Mouse (Mus musculus): ENCODE measurements around the gene Anks1.

DNA sequence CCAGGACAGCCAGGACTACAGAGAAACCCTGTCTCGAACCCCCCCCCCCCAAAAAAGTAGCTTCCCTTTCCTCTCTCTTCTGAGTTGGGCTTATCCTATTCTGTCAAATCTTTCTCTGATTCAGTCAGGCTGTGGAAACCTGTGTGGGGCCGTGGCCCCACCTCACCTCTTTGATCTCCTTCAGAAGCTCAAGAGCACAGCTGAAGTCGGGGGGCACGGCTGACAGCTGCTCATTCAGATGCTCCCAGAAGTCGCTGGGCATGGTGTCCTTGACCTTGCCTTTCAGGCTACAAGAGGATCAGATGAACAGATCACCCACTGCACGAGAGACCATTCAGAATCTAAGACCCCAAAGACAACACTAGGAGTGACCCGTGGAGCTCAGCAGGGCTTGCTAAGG, 165.4 kb downstream of the Anks1 start:
- TF ChIP-seq GATA1 (IDR thresholded peaks at IDR 0.05; ENCODE audit: borderline replicate concordance, low read length) (no peak), FLI1 (IDR thresholded peaks at IDR 0.05; ENCODE audit: low read length) (no peak)

Measured in megakaryocyte, embryonic 14.5 days (primary cell).